Mouse (Mus musculus) gastrocnemius, postnatal 14 days (tissue): ENCODE data around the gene Slc35f1. TPM values are rescaled to one million over a fixed set of nuclear protein-coding genes. Genes with fewer than 3 reads are reported as not detected.

ENCODE experiments used
- DNase-seq: peaks from one replicate; pipeline ENCODE4 v3.0.0; 2021; ENCODE audit warnings: mixed read lengths
- intact Hi-C: fragments of 180-260 bp; cut with DNase I; formaldehyde crosslinking; loops from one replicate; pipeline ENCODE4 v1.15.1; 2025; ENCODE audit warnings: low total_unique reads
- total RNA-seq, 2 experiments: library from RNA; stranded (reverse); gene quantifications; 2 replicates each; pipeline ENCODE4 v1.2.3; 2021

The Slc35f1 gene
- total RNA-seq, 2 experiments from 2014 or later, result 1.3 to 1.7 TPM

DNA sequence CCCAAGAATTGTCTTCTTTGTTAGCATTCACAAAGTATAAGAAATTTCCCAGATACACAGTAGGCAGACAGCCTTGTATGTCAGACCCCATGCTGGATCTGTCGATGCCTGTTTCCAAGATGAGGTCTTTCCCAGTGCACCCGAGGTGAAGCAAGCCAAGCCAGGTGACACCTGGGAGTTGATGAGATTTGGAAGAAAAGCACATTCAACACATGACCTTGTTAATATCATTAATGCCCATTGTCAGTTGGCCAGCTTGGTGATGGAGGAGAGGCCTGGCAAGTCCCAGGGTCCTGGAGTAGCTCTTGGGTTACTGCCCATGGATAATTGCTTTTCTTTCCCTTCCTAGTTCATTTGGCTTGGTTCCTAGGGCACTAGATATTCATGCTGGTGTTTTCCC is 214.6 kb downstream of the Slc35f1 start:
- DNase-seq, result no peak
- intact Hi-C loops, result no loop called here

DNA sequence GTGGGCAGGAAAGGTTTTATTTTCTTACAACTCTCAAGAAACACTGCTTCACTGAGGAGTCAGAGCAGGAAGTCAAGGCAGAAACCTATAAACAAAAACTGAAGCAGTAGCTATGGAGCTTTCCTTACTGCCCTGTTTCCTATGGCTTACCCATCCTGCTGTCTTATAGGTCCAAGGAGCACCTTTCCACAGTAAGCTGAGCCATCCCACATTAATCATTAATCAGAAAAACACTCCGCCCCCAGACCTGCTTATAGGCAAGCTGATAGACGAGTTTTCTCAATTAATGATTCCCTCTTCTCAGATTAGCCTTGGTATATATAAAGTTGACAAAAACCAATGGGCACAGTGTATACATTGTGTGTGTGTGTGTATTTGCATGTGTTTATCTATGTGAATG is 221.4 kb downstream of the Slc35f1 start:
- no peak for DNase-seq
- intact Hi-C loops, result no loop called here

DNA sequence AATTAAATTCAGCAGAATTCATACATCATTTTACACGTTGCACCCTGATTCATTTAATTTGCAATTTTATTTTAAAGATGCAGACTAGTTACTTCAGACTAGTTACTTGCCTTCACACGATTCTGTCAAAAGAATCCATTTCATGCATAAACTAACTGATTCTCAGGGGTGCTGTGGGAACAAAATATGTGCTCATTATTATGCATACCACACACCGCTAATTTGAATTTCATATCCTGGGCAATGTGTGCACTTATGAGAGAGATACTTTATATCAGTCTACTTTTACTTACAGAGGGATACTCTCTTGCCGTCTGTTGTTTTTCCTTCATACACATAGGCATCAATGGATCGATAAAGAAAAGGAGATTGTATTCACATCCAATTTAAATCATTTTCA is 228.4 kb downstream of the Slc35f1 start:
- DNase-seq, result no peak
- intact Hi-C loops, result no loop called here

DNA sequence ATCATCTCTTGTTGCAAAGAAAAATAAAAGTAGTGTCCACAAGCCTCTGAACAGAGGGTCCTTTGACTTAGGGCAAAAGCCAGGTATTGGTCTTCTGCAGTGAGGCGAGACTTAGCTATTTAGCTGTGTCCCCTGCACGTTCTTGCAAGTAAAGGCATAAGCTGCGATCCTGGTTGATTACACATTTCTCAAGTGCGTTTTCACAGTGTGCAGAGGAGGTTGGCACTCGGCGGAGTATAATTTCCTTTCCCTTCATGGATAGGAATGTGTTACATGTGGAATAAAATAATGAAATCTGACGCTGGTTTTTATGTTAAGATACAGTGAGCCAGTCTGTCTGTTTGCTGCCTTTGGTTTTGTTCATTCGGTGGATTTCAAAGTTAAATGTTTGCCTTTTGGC is 232.8 kb downstream of the Slc35f1 start:
- intact Hi-C loops, result no loop called here
- no peak for DNase-seq

DNA sequence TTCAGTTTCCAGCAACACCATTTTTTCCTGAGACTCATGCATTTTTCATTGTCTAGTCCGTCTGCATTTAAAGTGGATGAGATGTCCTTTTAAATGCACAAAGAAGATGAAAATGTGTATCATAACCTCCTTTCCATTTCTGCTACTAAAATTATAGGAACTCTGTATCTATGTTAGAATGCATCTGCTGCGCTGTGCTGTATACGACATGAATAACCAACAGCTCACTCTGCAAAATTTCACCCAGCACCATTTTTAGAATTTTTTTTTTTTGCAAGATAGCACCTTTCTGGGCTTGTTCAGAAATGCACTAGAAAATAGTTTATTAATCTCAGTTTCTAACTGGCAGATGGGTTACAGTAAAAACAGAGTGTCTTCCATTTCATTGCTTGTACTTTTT is 236.0 kb downstream of the Slc35f1 start:
- intact Hi-C loops, result no loop called here

DNA sequence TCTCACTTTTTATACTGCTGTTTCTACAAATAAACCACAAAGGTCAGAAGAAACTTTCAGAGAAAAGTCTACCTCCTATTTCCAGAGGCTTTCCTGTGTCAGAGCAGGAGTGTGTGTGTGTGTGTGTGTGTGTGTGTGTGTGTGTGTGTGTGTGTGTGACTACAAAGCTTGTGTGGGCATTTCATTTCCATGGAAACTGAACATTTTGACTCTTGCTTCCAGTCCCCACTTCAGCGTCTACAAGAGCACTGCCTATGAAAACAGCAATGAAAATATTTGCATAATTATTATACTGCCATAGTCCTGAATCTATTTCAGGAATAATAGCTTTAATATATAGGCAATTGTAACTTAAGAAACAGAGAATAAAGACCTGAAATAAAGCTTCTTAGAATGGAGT is 241.8 kb downstream of the Slc35f1 start:
- no peak for DNase-seq
- intact Hi-C loops, result no loop called here

More for the DNA sequence above, 236.0 kb downstream of the Slc35f1 start:
- no peak for DNase-seq

DNA sequence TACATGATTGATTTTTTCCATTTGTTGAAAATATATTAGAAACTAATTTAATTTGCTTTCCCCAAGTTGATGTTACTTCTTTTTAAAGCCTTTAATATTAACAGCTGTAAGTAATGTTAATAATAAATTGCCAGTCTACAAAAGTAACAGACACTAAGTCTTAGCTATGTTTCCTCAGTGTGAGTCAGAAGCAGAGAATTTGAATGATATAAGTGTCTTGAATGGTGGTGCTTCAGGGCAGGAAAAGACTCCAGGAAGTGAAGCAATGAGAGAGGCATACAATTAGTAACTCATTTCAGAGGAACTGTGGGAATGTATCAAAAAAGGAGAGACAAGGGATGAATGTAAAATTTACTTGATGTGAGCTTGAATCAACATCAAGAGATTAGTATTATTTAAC is 244.3 kb downstream of the Slc35f1 start:
- no peak for DNase-seq
- intact Hi-C loops, result no loop called here

DNA sequence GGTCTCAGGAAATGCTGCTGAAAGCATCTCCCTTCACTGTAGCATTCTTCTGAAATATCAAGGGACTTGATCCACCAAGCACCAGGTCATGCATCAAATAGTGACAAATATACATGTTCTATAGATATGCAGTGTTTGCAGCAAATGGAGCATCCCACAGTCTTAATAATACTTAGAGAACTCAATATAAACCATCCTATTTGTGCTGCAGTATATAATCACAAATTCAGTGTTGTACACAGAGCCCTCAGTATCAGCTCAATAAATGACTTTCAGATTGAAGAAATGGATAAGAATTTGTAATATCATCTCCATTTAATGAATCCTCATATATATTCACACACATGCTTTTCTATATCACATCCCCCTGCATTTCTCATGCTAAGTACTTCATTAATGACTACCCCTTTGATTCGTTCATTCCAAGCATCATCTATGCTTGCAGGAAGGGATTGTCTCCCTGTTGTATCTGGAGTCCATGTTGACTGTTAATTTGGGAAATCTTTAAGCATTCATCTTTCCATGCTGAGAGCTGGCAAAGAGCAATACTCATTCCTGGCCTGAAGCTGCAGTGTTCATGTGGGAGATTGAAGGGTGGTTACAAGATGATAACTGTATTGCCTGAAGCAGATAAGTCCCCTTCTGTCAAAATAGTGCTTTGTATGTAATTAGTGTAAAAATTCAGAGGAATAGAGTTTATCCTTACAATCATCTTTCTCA is 249.9 kb downstream of the Slc35f1 start:
- no peak for DNase-seq
- intact Hi-C loops, result no loop called here

DNA sequence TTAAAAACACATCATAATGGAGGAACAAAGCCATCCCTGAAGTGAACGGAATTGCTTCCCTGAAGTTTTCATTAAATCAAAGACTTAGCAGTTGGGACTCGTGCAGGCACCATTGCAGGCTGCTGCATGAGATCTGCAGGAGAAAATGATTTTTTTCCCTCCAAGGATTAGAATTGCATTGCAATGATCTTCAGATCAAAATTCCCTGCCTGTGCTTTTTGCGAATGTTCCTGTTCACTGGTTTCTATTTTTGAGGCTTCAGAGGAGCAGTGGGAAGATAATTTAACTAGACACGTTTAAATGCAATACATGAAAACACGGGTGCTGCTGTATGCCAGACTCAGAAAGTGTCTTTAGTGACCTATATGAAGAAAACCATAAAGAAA is 250.5 kb downstream of the Slc35f1 start:
- intact Hi-C loops, result no loop called here
- no peak for DNase-seq

DNA sequence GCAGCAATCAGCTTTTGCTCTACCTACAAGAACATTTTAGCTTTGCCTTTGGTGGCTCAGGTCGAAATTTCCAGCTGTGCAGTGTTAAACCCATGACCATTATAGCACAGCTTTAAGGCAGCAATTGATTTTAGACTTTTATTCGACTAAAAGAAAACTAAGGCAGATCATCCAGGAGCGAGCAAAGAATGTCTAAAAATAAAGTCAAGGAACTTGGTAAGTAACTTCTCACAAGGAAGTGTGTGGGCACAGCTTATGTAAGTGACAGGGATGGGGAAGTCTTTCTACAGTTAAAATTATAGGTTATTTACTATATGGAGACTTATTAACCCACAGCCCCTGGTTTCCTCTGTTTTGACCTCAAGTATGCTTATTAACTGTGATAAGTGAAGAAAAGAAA is 262.2 kb downstream of the Slc35f1 start:
- DNase-seq, result no peak
- intact Hi-C loops, result no loop called here

DNA sequence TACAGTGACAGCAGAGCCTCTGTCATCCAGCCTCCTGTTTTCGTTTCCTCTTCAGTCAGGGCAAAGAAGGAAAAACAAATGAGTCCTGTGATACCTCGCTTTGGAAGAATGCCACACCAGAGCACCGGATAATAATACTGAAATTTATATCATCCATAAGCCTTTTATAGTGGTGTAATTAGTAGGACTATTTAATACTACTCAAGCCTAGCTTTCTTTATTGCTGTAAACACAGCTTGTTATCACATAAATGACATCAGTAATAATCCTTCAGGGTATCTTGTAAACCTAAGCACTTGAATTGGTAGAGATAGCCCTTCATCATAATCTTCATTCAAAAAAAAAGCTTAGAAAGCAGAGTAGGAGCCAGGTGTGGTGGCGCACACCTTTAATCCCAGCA is 266.4 kb downstream of the Slc35f1 start:
- no peak for DNase-seq
- intact Hi-C loops, result no loop called here

DNA sequence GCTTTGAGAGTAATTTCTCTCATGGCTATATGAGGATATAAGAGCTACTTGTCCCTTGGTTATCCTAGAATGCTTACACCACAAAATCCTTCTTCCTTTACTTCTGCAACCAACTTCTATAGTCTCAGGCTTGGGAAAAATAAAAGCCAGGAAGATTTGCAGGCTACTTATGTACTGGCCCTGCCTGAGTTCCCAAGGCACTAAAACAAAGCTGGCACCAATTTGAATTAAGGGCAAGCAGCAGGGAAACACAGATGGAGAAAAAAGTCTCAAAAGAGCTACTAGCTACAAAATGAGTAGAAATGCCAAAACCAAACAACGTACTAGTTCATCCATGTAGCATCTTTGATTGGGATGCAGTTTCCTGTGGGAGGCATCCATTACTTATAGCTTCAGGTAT is 288.9 kb downstream of the Slc35f1 start:
- intact Hi-C loops, result no loop called here
- DNase-seq, result no peak

DNA sequence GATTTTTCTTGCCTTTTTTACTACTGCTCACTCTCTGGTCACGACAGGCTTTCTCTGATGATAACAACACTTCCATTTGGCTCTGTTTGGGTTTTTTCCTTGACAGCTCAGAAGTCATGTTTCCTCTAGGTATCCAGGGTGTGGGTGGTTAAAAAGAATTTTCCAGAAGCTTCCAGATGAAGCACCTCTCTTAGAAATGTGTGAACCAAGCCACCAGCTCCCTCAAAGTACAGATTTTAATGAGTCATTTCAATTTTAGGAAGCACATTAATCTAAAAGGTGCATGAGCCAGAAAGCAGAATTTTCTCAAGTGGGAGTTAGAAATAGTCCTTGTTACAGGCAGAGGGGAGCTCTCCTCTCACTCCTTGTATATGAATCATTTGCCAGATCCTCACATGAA is 292.5 kb downstream of the Slc35f1 start:
- DNase-seq, result no peak
- intact Hi-C loops, result no loop called here

DNA sequence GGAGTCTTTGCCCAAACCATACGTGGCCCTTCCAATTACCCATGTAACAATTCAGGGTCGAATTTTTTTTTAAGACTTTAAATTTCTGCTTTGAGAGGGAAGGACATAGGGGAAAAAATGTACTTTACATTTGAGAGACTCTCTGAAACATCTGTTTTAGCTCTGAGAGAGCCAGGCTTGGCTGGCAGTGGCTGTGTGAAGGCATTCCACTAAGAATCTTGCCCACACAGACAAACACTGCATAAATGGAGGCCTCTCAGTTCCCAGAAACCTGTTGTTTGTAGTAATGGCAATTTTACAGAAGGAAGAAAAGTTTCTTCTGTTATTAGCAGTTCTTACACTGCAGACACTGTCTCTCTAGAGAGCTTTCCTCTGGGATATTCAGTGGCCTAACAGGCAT is 301.9 kb downstream of the Slc35f1 start:
- intact Hi-C loops, result no loop called here
- DNase-seq, result no peak

DNA sequence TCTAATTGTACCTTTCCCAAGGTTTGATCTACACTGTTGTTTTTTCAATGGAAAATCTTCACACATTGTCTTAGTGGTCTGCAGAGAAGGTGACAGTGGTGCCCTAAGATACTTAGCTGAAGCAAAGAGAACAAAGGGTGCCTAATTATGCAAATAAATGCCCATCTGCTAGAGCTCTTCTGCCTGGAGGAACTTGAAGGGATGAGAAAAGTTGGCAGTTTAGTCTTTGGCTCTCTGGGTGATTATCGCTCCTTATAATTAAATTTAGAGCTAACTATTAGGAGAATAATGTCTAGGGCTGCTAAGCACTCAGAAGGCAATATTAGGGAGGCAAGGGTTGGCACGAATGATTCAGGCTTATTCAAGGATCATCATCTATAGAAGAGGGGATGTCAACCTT is 306.6 kb downstream of the Slc35f1 start:
- no peak for DNase-seq
- intact Hi-C loops, result no loop called here

DNA sequence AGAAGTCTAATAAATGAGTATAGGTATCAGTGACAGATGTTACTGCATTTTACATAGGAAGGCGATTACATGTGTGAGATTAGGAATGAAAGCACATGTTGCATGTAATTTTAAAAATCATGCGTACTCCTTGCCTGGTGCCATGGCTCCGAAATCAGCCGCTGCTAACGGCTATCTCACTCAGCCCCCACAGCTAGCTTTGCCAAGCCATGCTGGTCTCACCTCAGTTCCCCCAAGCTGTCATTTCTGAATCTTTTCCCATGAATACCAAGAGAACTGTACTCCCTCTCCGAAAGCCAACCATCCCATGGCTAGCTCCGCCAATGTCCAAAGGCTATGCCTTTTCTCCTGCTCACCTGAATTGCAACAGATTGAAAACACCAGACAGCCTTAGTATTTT is 310.8 kb downstream of the Slc35f1 start:
- intact Hi-C loops, result no loop called here

DNA sequence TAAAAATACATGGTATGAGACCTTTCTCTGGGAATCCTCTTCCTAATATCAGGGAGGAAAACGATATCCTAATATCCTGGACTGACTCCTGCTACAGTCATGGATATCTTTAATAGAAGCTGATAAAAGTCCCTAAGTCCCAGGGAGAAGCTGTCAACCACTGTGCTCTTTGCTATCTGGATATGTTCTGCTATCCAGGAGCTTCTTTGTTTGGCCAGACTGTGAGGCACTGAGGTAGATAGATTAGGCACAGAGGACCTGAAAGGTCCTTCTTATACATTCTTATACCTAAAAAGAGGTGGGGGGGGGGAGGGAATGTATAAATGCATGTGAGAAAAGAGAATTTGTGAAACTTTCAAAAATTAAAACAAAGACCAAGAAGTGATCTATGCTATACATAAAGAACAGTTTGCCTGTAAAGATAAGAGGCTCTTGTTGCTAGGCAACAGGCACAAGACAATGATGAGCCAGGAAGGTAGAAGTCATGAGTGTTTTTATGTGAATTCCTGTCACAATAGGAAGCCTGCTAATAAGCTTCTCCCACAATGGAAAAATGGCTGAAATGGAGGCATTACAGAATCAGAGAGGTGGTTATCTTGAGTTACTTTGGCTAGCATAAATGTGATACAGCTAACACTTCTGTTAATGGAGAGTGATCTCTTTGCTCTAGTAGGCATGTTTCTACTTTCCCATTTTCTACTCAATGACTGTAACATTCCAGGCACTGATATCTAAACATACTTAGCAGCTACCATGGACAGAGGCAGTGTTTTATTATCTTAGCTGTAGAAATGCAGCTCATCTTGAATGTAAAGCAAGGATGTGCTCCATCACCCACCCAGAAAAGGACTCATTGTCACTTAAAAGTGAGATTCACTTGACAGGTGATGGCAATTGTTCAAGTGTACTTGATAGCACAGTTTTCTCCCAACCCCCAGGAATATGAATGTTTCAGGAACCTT is 316.2 kb downstream of the Slc35f1 start:
- intact Hi-C loops, result no loop called here

More for the DNA sequence above, 310.8 kb downstream of the Slc35f1 start:
- DNase-seq, result no peak

DNA sequence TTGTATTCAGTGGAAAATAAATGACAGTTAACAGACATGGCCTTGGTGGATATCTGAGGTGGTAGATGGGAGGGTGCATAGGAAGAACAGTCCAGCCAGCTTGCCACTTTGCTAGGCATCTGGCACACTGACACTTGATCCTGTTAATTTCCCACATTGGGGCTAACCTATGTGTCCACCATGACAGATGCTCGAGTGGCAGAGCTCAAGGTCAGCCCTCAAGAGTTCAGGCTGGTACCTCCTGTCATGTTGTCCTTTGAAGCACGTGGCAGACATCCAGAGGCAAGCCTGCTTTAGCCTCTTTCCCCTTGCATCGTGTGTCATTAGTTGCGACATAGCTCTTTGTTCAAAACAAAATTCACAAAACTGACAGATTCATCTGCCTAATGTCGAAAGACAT is 323.5 kb downstream of the Slc35f1 start:
- intact Hi-C loops, result no loop called here
- no peak for DNase-seq

More for the DNA sequence above, 316.2 kb downstream of the Slc35f1 start:
- DNase-seq, result no peak

DNA sequence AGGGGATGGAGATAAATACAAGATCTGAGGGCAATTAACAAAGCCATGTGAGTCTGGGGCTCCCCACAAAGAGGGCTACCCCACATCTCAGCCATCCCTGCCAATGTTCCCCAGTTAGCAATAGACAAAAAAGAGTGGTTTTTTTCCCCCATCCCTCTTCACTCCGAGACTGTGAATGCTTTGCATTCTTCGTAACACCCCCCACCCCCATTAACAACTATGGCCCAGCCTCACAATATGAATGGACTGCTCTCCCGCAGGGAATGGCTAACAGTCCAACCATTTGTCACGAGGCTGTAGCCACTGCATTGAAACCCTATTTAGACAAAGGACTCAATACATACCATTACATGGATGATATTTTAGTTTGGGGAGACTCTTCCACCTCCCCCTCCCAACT is 338.1 kb downstream of the Slc35f1 start:
- DNase-seq, result no peak

DNA sequence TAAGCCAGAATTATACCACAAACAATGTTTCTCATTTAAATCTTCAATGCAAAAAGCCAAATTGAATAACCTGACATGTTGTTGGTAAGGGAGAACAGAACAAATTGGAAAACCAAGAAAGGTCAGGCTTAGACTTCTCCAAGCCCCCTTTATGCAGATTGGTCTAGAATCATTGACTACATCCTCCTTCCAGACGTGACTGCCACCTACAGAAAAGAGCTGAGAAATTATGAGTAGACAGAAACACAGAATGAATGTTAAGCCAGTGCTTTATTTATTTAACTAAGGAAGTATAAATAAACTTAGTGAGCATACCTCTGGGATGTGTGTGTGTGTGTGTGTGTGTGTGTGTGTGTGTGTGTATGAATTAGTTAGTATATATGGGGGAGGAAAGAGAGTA is 344.9 kb downstream of the Slc35f1 start:
- DNase-seq, result no peak
- intact Hi-C loops, result no loop called here

More for the DNA sequence above, 338.1 kb downstream of the Slc35f1 start:
- intact Hi-C loops, result no loop called here

DNA sequence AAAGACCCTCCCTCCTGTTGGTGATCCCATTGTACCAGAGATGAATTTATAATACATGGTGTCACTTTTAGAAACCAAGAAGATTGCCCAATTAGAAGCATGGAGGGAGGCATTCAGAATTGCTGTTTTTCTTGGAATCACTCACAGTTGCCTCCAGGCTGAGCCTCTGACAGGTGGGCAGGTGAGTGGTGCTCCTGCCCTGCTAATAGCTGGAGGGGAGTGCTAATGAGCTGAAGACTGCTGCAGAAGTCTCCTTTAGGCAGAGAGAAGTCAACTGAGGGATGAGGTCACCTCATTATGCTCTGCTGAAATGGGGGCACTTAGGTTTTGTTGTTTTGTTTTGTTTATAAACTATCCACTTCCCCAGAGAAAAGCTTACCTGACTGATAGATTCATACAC is 355.6 kb downstream of the Slc35f1 start:
- DNase-seq, result no peak
- intact Hi-C loops, result no loop called here
